Mouse (Mus musculus) c-Kit-negative CD71-positive TER-119-positive erythroid progenitor cells, embryonic 14.5 days (primary cell): ENCODE results near the gene Ankrd11.
"Not testable (repeated sequence)": the region's sequence is repeated elsewhere in the genome, so short reads cannot be mapped to it uniquely, and the experiment has no call there.

Experiments used
- DNase-seq: peaks from one replicate; pipeline ENCODE4 v3.0.0-alpha.2; 2013; ENCODE audit warnings: low read depth, low spot score

Gene Ankrd11

GRCm38 (mm10) chr8:123042158-123042973 lies at the start of gene Ankrd11:
TSS of gene Ankrd11 (minus strand) at chr8:123042277.
- peak; percentile 98 for DNase-seq

- no peak for DNase-seq
Observed at GRCm38 (mm10) chr8:123087289-123087688, 45.2 kb upstream of the Ankrd11 start.

GRCm38 (mm10) chr8:123083610-123084009 lies 41.5 kb upstream of the Ankrd11 start:
- no peak for DNase-seq

GRCm38 (mm10) chr8:123082993-123083392 lies 40.9 kb upstream of the Ankrd11 start:
- DNase-seq, result no peak

GRCm38 (mm10) chr8:123077213-123077612 lies 35.1 kb upstream of the Ankrd11 start:
- DNase-seq, result no peak

- no peak for DNase-seq
Observed at GRCm38 (mm10) chr8:123071176-123071575, 29.1 kb upstream of the Ankrd11 start.

- no peak for DNase-seq
Observed at GRCm38 (mm10) chr8:123066101-123066683, 24.1 kb upstream of the Ankrd11 start.

GRCm38 (mm10) chr8:123065214-123066100 lies 23.4 kb upstream of the Ankrd11 start:
- DNase-seq, result peak; percentile 95

GRCm38 (mm10) chr8:123064809-123065213 lies 22.7 kb upstream of the Ankrd11 start:
- DNase-seq, result no peak

GRCm38 (mm10) chr8:123064072-123064471 lies 22.0 kb upstream of the Ankrd11 start:
- no peak for DNase-seq

- DNase-seq, result no peak
Observed at GRCm38 (mm10) chr8:123062721-123063120, 20.6 kb upstream of the Ankrd11 start, which contains the start of gene Spg7. TSS of gene Spg7 (plus strand) at chr8:123062942.

GRCm38 (mm10) chr8:123051458-123051857 lies 9.4 kb upstream of the Ankrd11 start:
- DNase-seq, result no peak

- DNase-seq, result no peak
Observed at GRCm38 (mm10) chr8:123048402-123048801, 6.3 kb upstream of the Ankrd11 start.

- no peak for DNase-seq
Observed at GRCm38 (mm10) chr8:123047827-123048226, 5.8 kb upstream of the Ankrd11 start.

- DNase-seq, result no peak
Observed at GRCm38 (mm10) chr8:123046706-123047105, 4.6 kb upstream of the Ankrd11 start.

GRCm38 (mm10) chr8:123044743-123045425 lies 2.8 kb upstream of the Ankrd11 start:
- DNase-seq, result not testable (repeated sequence)

- no peak for DNase-seq
Observed at GRCm38 (mm10) chr8:123043941-123044340, 1.9 kb upstream of the Ankrd11 start.

GRCm38 (mm10) chr8:123042974-123043625 lies 1.0 kb upstream of the Ankrd11 start:
- no peak for DNase-seq

GRCm38 (mm10) chr8:123041774-123042105 lies 337 bp downstream of the Ankrd11 start:
- no peak for DNase-seq

GRCm38 (mm10) chr8:123041008-123041773 lies 886 bp downstream of the Ankrd11 start:
- no peak for DNase-seq
